Mouse (Mus musculus) heart, postnatal 4 days (tissue): ENCODE data around the gene Vmn2r38. TPM values are rescaled to one million over a fixed set of nuclear protein-coding genes. Genes with fewer than 3 reads are reported as not detected.
"Not testable (repeated sequence)": the region's sequence is repeated elsewhere in the genome, so short reads cannot be mapped to it uniquely, and the experiment has no call there.

Experiments
- DNase-seq: peaks from one replicate; pipeline ENCODE4 v3.0.0; 2021
- total RNA-seq, 2 experiments: library from RNA; stranded (reverse); gene quantifications; 2 replicates each; pipeline ENCODE4 v1.2.3; 2021

Vmn2r38 gene
- total RNA-seq: not detected

DNA sequence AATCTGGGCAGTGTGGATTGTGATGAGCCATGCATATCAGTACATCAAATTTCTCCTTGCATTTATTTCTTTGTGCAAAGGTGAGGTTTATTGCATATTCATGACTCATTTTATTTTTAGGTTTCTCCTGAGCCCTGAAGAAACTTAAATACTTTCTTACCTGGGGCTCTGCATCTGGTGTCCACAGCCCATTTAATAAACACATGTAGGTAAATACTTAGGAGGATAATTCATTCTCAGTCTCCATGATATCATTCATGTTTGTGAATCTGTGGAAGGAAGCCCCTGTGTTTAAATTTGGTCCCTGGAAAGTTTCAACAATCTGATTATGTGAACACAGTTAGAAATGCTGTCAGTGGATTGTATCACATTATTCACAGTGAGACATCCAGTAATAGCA is at the start of gene Vmn2r38:
TSS of gene Vmn2r38 (minus strand) at position 101 of the 400 bp plus-strand sequence.
- DNase-seq: not testable (repeated sequence)

DNA sequence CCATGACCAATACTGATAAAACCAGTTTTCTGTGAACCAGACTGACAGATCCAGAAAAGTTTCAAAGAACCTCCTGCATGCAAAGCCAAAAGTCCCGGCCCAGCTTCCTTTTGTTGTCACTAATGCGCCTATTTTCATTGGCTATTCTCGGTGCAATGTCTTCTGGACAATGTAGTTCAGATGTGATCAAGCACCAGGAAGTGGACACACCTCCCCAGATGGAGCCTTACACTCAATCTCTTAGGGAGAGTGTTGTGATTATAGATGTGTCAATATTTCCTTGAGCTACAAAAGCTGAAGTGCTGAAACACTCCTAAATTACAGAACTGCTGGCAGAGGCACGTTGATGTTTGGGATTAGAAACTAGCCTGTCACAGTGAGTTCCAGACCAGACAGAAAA is 32.3 kb downstream of the Vmn2r38 start:
- not testable (repeated sequence) for DNase-seq

DNA sequence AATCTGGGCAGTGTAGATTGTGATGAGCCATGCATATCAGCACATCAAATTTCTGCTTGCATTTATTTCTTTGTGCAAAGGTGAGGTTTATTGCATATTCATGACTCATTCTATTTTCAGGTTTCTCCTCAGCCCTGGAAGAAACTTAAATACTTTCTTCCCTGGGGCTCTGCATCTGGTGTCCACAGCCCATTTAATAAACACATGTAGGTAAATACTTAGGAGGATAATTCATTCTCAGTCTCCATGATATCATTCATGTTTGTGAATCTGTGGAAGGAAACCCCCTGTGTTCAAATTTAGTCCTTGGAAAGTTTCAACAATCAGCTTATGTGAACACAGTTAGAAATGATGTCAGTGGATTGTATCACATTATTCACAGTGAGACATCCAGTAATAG is 67.0 kb downstream of the Vmn2r38 start, which contains the start of gene Vmn2r39:
TSS of gene Vmn2r39 (minus strand) at position 101 of the 400 bp plus-strand sequence.
- not testable (repeated sequence) for DNase-seq

Other genes with a start within 250 kb of the Vmn2r38 start
- gene Vmn2r40, start 166.4 kb downstream of the Vmn2r38 start, total RNA-seq: not detected
- not detected for gene Vmn2r39, start 67.1 kb downstream of the Vmn2r38 start, total RNA-seq
- not detected for gene Vmn2r37, start 125.8 kb upstream of the Vmn2r38 start, total RNA-seq